Mouse (Mus musculus) neural tube, embryonic 12.5 days (tissue): ENCODE results near the gene Usp48. TPM values are rescaled to one million over a fixed set of nuclear protein-coding genes. Genes with fewer than 3 reads are reported as not detected.

Experiments
- ATAC-seq: fragments of 200-750 bp; cut with Nextera tagmentation; 2 replicates; pipeline ENCODE4 v1.8.0; 2017; ENCODE audit warnings: low read depth, mild to moderate bottlenecking, moderate TSS enrichment, moderate library complexity; ENCODE audit not compliant: low FRiP score
- H3K27ac ChIP-seq: fragments of 300-500 bp; sonication (generic); 2 replicates; pipeline ENCODE4 v1.5.1; 2016
- H3K27me3 ChIP-seq: fragments of 300-500 bp; sonication (generic); replicated peaks from 2 replicates; pipeline ENCODE4 v1.6.1; 2016; ENCODE audit warnings: mild to moderate bottlenecking
- H3K36me3 ChIP-seq: fragments of 300-500 bp; sonication (generic); 2 replicates; pipeline ENCODE4 v1.6.1; 2016; ENCODE audit warnings: mild to moderate bottlenecking
- H3K4me1 ChIP-seq: fragments of 300-500 bp; sonication (generic); 2 replicates; pipeline ENCODE4 v1.6.1; 2016
- H3K4me2 ChIP-seq: fragments of 300-500 bp; sonication (generic); replicated peaks from 2 replicates; pipeline ENCODE4 v1.6.1; 2016; ENCODE audit warnings: mild to moderate bottlenecking
- H3K4me3 ChIP-seq: fragments of 300-500 bp; sonication (generic); 2 replicates; pipeline ENCODE4 v1.5.1; 2016
- H3K9ac ChIP-seq: fragments of 300-500 bp; sonication (generic); 2 replicates; pipeline ENCODE4 v1.6.1; 2016; ENCODE audit warnings: mild to moderate bottlenecking
- H3K9me3 ChIP-seq: fragments of 300-500 bp; sonication (generic); 2 replicates; pipeline ENCODE4 v1.6.1; 2016; ENCODE audit warnings: mild to moderate bottlenecking
- WGBS: fragments of 180-500 bp; shearing (Covaris S2); methylation state at CpG from one replicate; pipeline ENCODE4 v1.1.7; 2016; 5-methylcytosine and 5-hydroxymethylcytosine counted together
- polyA plus RNA-seq: library from polyadenylated mRNA; unstranded; fragments of >200 nt; fragmentation: Nextera tagmentation; extraction: Ambion mirVana; gene quantifications from 2 replicates; pipeline ENCODE4 v1.2.1, GENCODE M21; 2016

Usp48 gene
- polyA plus RNA-seq = 76.5 and 79.0 TPM in 2 replicates

- Histone ChIP-seq H3K4me1 (peaks cover 20% of the 10 kb centered on the region), H3K4me2 (peak within 1 kb of the TSS; percentile 78), H3K27ac (peak within 1 kb of the TSS; percentile 98), H3K4me3 (peak within 1 kb of the TSS; percentile 87), H3K9ac (peak within 1 kb of the TSS; percentile 86), H3K27me3 (no peaks in the 10 kb centered on the region), H3K9me3 (no peaks in the 10 kb centered on the region), H3K36me3 (no peaks in the 10 kb centered on the region)
- WGBS = under 1% methylated on average over 92 of the region's 92 CpGs
- peak; percentile 95 for ATAC-seq
Measured at GRCm38 (mm10) chr4:137593601-137594495, at the start of gene Usp48. Gene Usp48, plus strand, starts transcription at chr4:137593755.

- H3K9me3 ChIP-seq = no peaks in the 10 kb centered on the region
- no peak for ATAC-seq
- H3K4me1 ChIP-seq = no peaks in the 10 kb centered on the region
- no peak overlapping the region for H3K4me2 ChIP-seq
- H3K9ac ChIP-seq = no peak overlapping the region
- no peak overlapping the region for H3K27ac ChIP-seq
- 89% methylated on average over 9 of the region's 9 CpGs for WGBS
- H3K4me3 ChIP-seq = no peak overlapping the region
- H3K36me3 ChIP-seq = peaks cover 36% of the 10 kb centered on the region
- H3K27me3 ChIP-seq = no peaks in the 10 kb centered on the region
Measured at GRCm38 (mm10) chr4:137545568-137545967, 48.0 kb upstream of the Usp48 start.

- Histone ChIP-seq H3K27ac (no peak overlapping the region), H3K36me3 (peaks cover 41% of the 10 kb centered on the region), H3K4me3 (no peak overlapping the region), H3K9ac (no peak overlapping the region), H3K4me2 (no peak overlapping the region), H3K4me1 (no peaks in the 10 kb centered on the region), H3K9me3 (no peaks in the 10 kb centered on the region), H3K27me3 (no peaks in the 10 kb centered on the region)
- WGBS = 68% methylated on average over 5 of the region's 5 CpGs
- no peak for ATAC-seq
Measured at GRCm38 (mm10) chr4:137546003-137546525, 47.5 kb upstream of the Usp48 start.

- Histone ChIP-seq H3K36me3 (peaks cover 38% of the 10 kb centered on the region), H3K9ac (no peak overlapping the region), H3K9me3 (no peaks in the 10 kb centered on the region), H3K4me1 (no peaks in the 10 kb centered on the region), H3K4me2 (no peak overlapping the region), H3K27ac (no peak overlapping the region), H3K4me3 (no peak overlapping the region), H3K27me3 (no peaks in the 10 kb centered on the region)
- WGBS = 95% methylated on average over 17 of the region's 17 CpGs
- ATAC-seq = no peak
Measured at GRCm38 (mm10) chr4:137553466-137553865, 40.1 kb upstream of the Usp48 start.

GRCm38 (mm10) chr4:137556673-137557210 lies 36.8 kb upstream of the Usp48 start:
- WGBS = 90% methylated on average over 16 of the region's 16 CpGs

GRCm38 (mm10) chr4:137569873-137570272 lies 23.7 kb upstream of the Usp48 start:
- Histone ChIP-seq H3K27ac (no peak overlapping the region), H3K36me3 (peaks cover 9% of the 10 kb centered on the region; the same call in 1 of the 2 replicates), H3K9ac (no peak overlapping the region), H3K4me3 (no peak overlapping the region), H3K9me3 (no peaks in the 10 kb centered on the region), H3K4me1 (no peaks in the 10 kb centered on the region), H3K27me3 (no peaks in the 10 kb centered on the region), H3K4me2 (no peak overlapping the region)
- 67% methylated on average over 9 of the region's 9 CpGs for WGBS
- ATAC-seq = no peak

More at GRCm38 (mm10) chr4:137556673-137557210, 36.8 kb upstream of the Usp48 start:
- peaks cover 30% of the 10 kb centered on the region for H3K36me3 ChIP-seq
- no peak overlapping the region for H3K27ac ChIP-seq
- H3K4me2 ChIP-seq = no peak overlapping the region
- no peak overlapping the region for H3K4me3 ChIP-seq
- H3K4me1 ChIP-seq = no peaks in the 10 kb centered on the region
- H3K9ac ChIP-seq = no peak overlapping the region
- no peaks in the 10 kb centered on the region for H3K27me3 ChIP-seq
- ATAC-seq = no peak
- no peaks in the 10 kb centered on the region for H3K9me3 ChIP-seq

GRCm38 (mm10) chr4:137574469-137574868 lies 19.1 kb upstream of the Usp48 start, which contains the start of gene Ldlrad2:
Gene Ldlrad2, minus strand, starts transcription at chr4:137574569.
- Histone ChIP-seq H3K4me2 (no peak within 1 kb of the TSS), H3K9me3 (no peaks in the 10 kb centered on the region), H3K27me3 (peaks cover 12% of the 10 kb centered on the region), H3K9ac (no peak within 1 kb of the TSS), H3K4me1 (0 out of 2 replicates have a peak, but pooled peaks cover 3% of the 10 kb centered on the region), H3K4me3 (no peak within 1 kb of the TSS), H3K27ac (no peak within 1 kb of the TSS), H3K36me3 (no peaks in the 10 kb centered on the region)
- WGBS = 84% methylated on average over 10 of the region's 10 CpGs
- no peak for ATAC-seq

GRCm38 (mm10) chr4:137577486-137577885 lies 16.1 kb upstream of the Usp48 start:
- no peaks in the 10 kb centered on the region for H3K36me3 ChIP-seq
- H3K4me2 ChIP-seq = no peak overlapping the region
- WGBS = 94% methylated on average over 12 of the region's 12 CpGs
- H3K27me3 ChIP-seq = peaks cover 19% of the 10 kb centered on the region
- H3K4me3 ChIP-seq = no peak overlapping the region
- no peaks in the 10 kb centered on the region for H3K9me3 ChIP-seq
- H3K9ac ChIP-seq = no peak overlapping the region
- 0 out of 2 replicates have a peak, but pooled peaks cover 3% of the 10 kb centered on the region for H3K4me1 ChIP-seq
- no peak for ATAC-seq
- H3K27ac ChIP-seq = no peak overlapping the region

- Histone ChIP-seq H3K36me3 (no peaks in the 10 kb centered on the region), H3K9ac (no peak overlapping the region), H3K4me2 (peak overlapping the region; percentile 65), H3K4me3 (peak overlapping the region; percentile 21), H3K27ac (no peak overlapping the region), H3K9me3 (no peaks in the 10 kb centered on the region), H3K27me3 (peaks cover 19% of the 10 kb centered on the region), H3K4me1 (0 out of 2 replicates have a peak, but pooled peaks cover 3% of the 10 kb centered on the region)
- ATAC-seq = no peak
- WGBS = 4% methylated on average over 39 of the region's 39 CpGs
Measured at GRCm38 (mm10) chr4:137578181-137578845, 15.2 kb upstream of the Usp48 start.

GRCm38 (mm10) chr4:137579789-137580188 lies 13.8 kb upstream of the Usp48 start:
- Histone ChIP-seq H3K27me3 (peaks cover 19% of the 10 kb centered on the region), H3K4me3 (no peak overlapping the region), H3K9ac (no peak overlapping the region), H3K27ac (no peak overlapping the region), H3K36me3 (no peaks in the 10 kb centered on the region), H3K9me3 (no peaks in the 10 kb centered on the region), H3K4me2 (no peak overlapping the region), H3K4me1 (0 out of 2 replicates have a peak, but pooled peaks cover 3% of the 10 kb centered on the region)
- WGBS = 72% methylated on average over 4 of the region's 4 CpGs
- ATAC-seq = no peak

GRCm38 (mm10) chr4:137580299-137580698 lies 13.3 kb upstream of the Usp48 start:
- no peaks in the 10 kb centered on the region for H3K9me3 ChIP-seq
- WGBS = 76% methylated on average over 2 of the region's 2 CpGs
- no peak overlapping the region for H3K9ac ChIP-seq
- peaks cover 19% of the 10 kb centered on the region for H3K27me3 ChIP-seq
- 0 out of 2 replicates have a peak, but pooled peaks cover 3% of the 10 kb centered on the region for H3K4me1 ChIP-seq
- H3K4me3 ChIP-seq = no peak overlapping the region
- H3K36me3 ChIP-seq = no peaks in the 10 kb centered on the region
- no peak overlapping the region for H3K4me2 ChIP-seq
- no peak overlapping the region for H3K27ac ChIP-seq
- ATAC-seq = no peak

- no peak for ATAC-seq
- 39% methylated on average over 3 of the region's 3 CpGs for WGBS
- no peaks in the 10 kb centered on the region for H3K9me3 ChIP-seq
Measured at GRCm38 (mm10) chr4:137581815-137582214, 11.7 kb upstream of the Usp48 start.

More at GRCm38 (mm10) chr4:137581815-137582214, 11.7 kb upstream of the Usp48 start:
- peaks cover 19% of the 10 kb centered on the region for H3K27me3 ChIP-seq
- H3K4me2 ChIP-seq = no peak overlapping the region
- 0 out of 2 replicates have a peak, but pooled peaks cover 3% of the 10 kb centered on the region for H3K4me1 ChIP-seq
- no peak overlapping the region for H3K4me3 ChIP-seq
- H3K36me3 ChIP-seq = no peaks in the 10 kb centered on the region
- no peak overlapping the region for H3K9ac ChIP-seq
- no peak overlapping the region for H3K27ac ChIP-seq
